Mouse (Mus musculus) cortical plate, adult 2 months (tissue): ENCODE data around the gene Adgrl4.

ENCODE experiments used
- CTCF ChIP-seq: fragments of 200-500 bp; IDR thresholded peaks from 2 replicates; pipeline ENCODE4 v1.5.1; 2011; ENCODE audit warnings: mild to moderate bottlenecking, control low read depth, low read length; ENCODE audit not compliant: insufficient read depth; ENCODE audit errors: extremely low read depth
- POLR2A ChIP-seq: fragments of 200-500 bp; IDR thresholded peaks from 2 replicates; pipeline ENCODE4 v1.6.1; 2011; ENCODE audit warnings: mild to moderate bottlenecking, low read length, control low read depth; ENCODE audit not compliant: insufficient read depth; ENCODE audit errors: extremely low read depth

DNA sequence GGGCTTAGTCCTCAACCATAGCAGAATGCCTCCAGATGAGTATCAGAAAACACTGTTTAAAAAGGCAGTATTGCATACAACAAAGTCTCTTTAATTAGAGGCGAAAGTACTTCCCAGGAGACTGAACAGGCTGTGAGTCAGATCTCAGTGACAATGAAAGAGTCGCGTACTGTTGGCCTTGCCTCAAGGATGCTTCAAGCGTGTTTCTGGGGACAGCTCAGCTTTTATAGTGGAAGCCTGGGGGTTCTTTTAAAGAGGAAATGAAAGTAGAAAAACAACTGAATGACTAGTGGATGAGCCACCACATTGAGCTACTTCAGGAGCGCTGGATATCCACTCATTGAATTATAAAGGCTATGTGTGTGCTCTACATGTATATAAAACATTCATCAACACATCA is 134.4 kb downstream of the Adgrl4 start:
- TF ChIP-seq POLR2A (no peak), CTCF (no peak)
